Mouse (Mus musculus) intestine, postnatal 0 days (tissue): Measurements from ENCODE around the gene Hnf1b. TPM values are rescaled to one million over a fixed set of nuclear protein-coding genes. Genes with fewer than 3 reads are reported as not detected.
A peak's percentile ranks its signal among the peaks of the same experiment; 100 is the strongest.

ENCODE experiments used
- ATAC-seq: fragments of 200-750 bp; cut with Nextera tagmentation; 2 replicates; pipeline ENCODE4 v1.8.0; 2017; ENCODE audit warnings: mild to moderate bottlenecking, moderate TSS enrichment, moderate library complexity
- H3K27ac ChIP-seq: fragments of 300-500 bp; sonication (generic); 2 replicates; pipeline ENCODE4 v1.5.1; 2014; ENCODE audit warnings: mild to moderate bottlenecking, low read depth, low read length, moderate library complexity
- H3K27me3 ChIP-seq: fragments of 300-500 bp; sonication (generic); replicated peaks from 2 replicates; pipeline ENCODE4 v1.6.1; 2014; ENCODE audit warnings: low read length, mixed read lengths; ENCODE audit not compliant: control insufficient read depth, insufficient read depth
- H3K36me3 ChIP-seq: fragments of 300-500 bp; sonication (generic); 2 replicates; pipeline ENCODE4 v1.6.1; 2014; ENCODE audit warnings: mild to moderate bottlenecking, moderate library complexity; ENCODE audit not compliant: control insufficient read depth, insufficient read depth
- H3K4me1 ChIP-seq: fragments of 300-500 bp; sonication (generic); replicated peaks from 2 replicates; pipeline ENCODE4 v1.6.1; 2014; ENCODE audit warnings: antibody characterized with exemption, low read length, mixed read lengths; ENCODE audit not compliant: control insufficient read depth, insufficient read depth
- H3K4me2 ChIP-seq: fragments of 300-500 bp; sonication (generic); replicated peaks from 2 replicates; pipeline ENCODE4 v1.6.1; 2014; ENCODE audit warnings: low read depth, mild to moderate bottlenecking, moderate library complexity
- H3K4me3 ChIP-seq: fragments of 300-500 bp; sonication (generic); 2 replicates; pipeline ENCODE4 v1.5.1; 2014; ENCODE audit warnings: low read depth, low read length
- H3K9ac ChIP-seq: fragments of 300-500 bp; sonication (generic); 2 replicates; pipeline ENCODE4 v1.6.1; 2014; ENCODE audit warnings: mild to moderate bottlenecking, low read depth, low read length
- H3K9me3 ChIP-seq: fragments of 300-500 bp; sonication (generic); 2 replicates; pipeline ENCODE4 v1.6.1; 2016; ENCODE audit warnings: mixed run types; ENCODE audit not compliant: control insufficient read depth
- CTCF ChIP-seq: sonication (generic); IDR thresholded peaks from 2 replicates; pipeline ENCODE4 v1.5.1; 2016; ENCODE audit warnings: low read depth, mild to moderate bottlenecking, control low read depth, antibody characterized with exemption, moderate library complexity
- WGBS: fragments of 180-500 bp; shearing (Covaris S2); extraction: QIAGEN DNeasy Blood & Tissue Kit; methylation state at CpG from one replicate; pipeline ENCODE4 v1.1.7; 2014; 5-methylcytosine and 5-hydroxymethylcytosine counted together
- polyA plus RNA-seq: library from polyadenylated mRNA; unstranded; fragments of >200 nt; fragmentation: Nextera tagmentation; extraction: Ambion mirVana; gene quantifications from 2 replicates; pipeline ENCODE4 v1.2.1, GENCODE M21; 2015

The Hnf1b gene
- polyA plus RNA-seq, 1 experiment from 2014 or later, result 13.2 TPM

DNA sequence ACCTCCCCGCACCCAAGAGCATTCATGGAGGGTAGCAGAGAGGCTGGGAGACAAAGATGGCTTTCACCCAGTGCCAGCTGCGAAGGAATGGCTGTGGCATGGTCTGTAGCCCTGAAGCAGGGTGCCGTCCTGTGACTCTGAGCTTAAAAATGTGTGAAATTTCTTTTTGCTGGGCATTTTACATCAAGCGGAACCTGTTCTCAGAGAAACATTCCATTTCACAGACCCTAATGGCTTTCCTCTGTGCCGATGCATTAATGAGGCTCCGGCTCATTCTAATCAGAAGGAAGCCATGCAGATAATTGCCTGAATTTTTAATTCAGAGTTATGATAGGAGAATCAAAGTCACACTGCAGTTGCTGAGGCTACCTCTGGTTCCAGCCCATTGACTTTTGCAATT lies 32.8 kb upstream of the Hnf1b start:
- Histone ChIP-seq H3K9ac (no peak overlapping the region), H3K4me2 (no peak overlapping the region), H3K4me1 (peaks cover 4% of the 10 kb centered on the region; the same call in 1 of the 2 replicates), H3K27me3 (no peaks in the 10 kb centered on the region), H3K27ac (no peak overlapping the region), H3K4me3 (no peak overlapping the region), H3K36me3 (no peaks in the 10 kb centered on the region), H3K9me3 (no peaks in the 10 kb centered on the region)
- TF ChIP-seq CTCF, result no peak
- no peak for ATAC-seq
- WGBS, result 91% methylated on average over 6 of the region's 6 CpGs

- WGBS, result 59% methylated on average over 4 of the region's 4 CpGs
Measured at GRCm38 (mm10) chr11:83817994-83818393, 31.9 kb upstream of the Hnf1b start.

GRCm38 (mm10) chr11:83818591-83819127 lies 31.2 kb upstream of the Hnf1b start:
- H3K27ac ChIP-seq, result no peak overlapping the region
- H3K36me3 ChIP-seq, result no peaks in the 10 kb centered on the region
- no peak overlapping the region for H3K4me3 ChIP-seq
- no peak overlapping the region for H3K4me2 ChIP-seq
- no peak for ATAC-seq
- H3K9ac ChIP-seq, result no peak overlapping the region
- H3K9me3 ChIP-seq, result no peaks in the 10 kb centered on the region
- WGBS, result 37% methylated on average over 9 of the region's 9 CpGs
- no peaks in the 10 kb centered on the region for H3K27me3 ChIP-seq
- peaks cover 4% of the 10 kb centered on the region; the same call in 1 of the 2 replicates for H3K4me1 ChIP-seq
- peak; percentile 40 for TF ChIP-seq CTCF

More at GRCm38 (mm10) chr11:83817994-83818393, 31.9 kb upstream of the Hnf1b start:
- TF ChIP-seq CTCF, result no peak
- Histone ChIP-seq H3K4me2 (no peak overlapping the region), H3K4me1 (peaks cover 4% of the 10 kb centered on the region; the same call in 1 of the 2 replicates), H3K27ac (no peak overlapping the region), H3K27me3 (no peaks in the 10 kb centered on the region), H3K4me3 (no peak overlapping the region), H3K9me3 (no peaks in the 10 kb centered on the region), H3K36me3 (no peaks in the 10 kb centered on the region), H3K9ac (no peak overlapping the region)
- ATAC-seq, result no peak

- WGBS, result 46% methylated on average over 10 of the region's 10 CpGs
- Histone ChIP-seq H3K27me3 (no peaks in the 10 kb centered on the region), H3K36me3 (no peaks in the 10 kb centered on the region), H3K4me3 (no peak overlapping the region), H3K4me2 (no peak overlapping the region), H3K9ac (0 out of 2 replicates have a peak overlapping the region, but pooled peaks have one; percentile 26), H3K27ac (no peak overlapping the region), H3K9me3 (no peaks in the 10 kb centered on the region), H3K4me1 (peaks cover 4% of the 10 kb centered on the region; the same call in 1 of the 2 replicates)
- no peak for TF ChIP-seq CTCF
- peak; percentile 64; the same call in 1 of the 2 replicates for ATAC-seq
Measured at GRCm38 (mm10) chr11:83819806-83820483, 29.9 kb upstream of the Hnf1b start.

DNA sequence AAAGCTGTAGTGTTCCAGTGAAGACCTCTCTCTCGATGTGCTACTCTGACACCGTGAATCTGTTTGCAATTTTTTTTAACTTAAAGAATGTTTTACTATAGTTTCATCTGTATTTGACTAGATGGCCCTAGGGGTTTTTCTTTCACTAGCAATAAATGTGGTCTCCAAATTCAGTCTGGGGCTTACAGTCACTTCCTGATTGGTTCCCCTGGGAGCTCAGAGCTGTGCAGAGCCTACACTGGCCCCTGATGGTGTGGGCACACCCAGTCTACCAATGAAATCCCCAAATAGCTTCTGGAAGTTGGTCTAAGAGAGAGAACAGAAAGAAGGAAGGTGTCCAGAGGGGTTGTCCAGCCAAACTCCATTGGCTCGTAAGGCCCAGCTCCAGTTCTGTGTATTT lies 23.7 kb upstream of the Hnf1b start:
- Histone ChIP-seq H3K27me3 (no peaks in the 10 kb centered on the region), H3K4me2 (no peak overlapping the region), H3K9ac (no peak overlapping the region), H3K36me3 (no peaks in the 10 kb centered on the region), H3K9me3 (no peaks in the 10 kb centered on the region), H3K4me3 (no peak overlapping the region), H3K4me1 (no peaks in the 10 kb centered on the region), H3K27ac (no peak overlapping the region)
- WGBS, result 89% methylated on average over 3 of the region's 3 CpGs
- no peak for TF ChIP-seq CTCF
- no peak for ATAC-seq

DNA sequence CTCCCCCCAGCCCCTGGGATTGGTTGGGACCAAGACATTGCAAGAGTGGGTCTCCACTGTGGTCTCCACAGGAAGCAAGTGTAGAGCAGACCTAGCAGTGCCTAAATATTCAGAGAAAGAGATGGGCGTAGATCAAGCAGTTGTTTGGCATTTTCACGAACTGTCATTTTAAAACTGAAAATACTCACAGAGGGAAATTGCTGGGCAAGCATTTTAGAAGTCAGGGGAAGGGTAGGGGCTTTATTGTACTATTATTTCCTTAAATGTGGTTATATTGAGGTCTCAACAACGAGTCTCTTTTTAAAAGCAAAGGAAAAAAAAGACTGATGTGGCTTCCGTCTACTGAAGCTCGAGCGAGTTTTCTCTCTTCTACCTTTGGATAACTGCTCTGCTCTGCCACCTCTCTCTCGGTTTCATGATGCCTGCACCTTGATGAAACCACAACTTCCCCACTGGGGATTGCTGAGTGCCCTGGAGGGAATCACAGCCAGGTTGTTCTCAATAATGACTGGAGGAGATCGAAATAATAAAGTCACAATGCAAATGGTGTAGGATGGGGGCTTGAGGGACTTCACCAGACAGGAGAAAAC lies 21.2 kb upstream of the Hnf1b start:
- Histone ChIP-seq H3K9me3 (no peaks in the 10 kb centered on the region), H3K9ac (no peak overlapping the region), H3K27me3 (no peaks in the 10 kb centered on the region), H3K4me3 (no peak overlapping the region), H3K36me3 (no peaks in the 10 kb centered on the region), H3K4me2 (no peak overlapping the region), H3K4me1 (no peaks in the 10 kb centered on the region), H3K27ac (no peak overlapping the region)
- no peak for TF ChIP-seq CTCF
- ATAC-seq, result no peak
- WGBS, result 85% methylated on average over 8 of the region's 8 CpGs
